Mouse (Mus musculus) liver, embryonic 14.5 days (tissue): Measurements from ENCODE around the gene Ephx1.
"Not testable (repeated sequence)": the region's sequence is repeated elsewhere in the genome, so short reads cannot be mapped to it uniquely, and the experiment has no call there.

Source experiments
- CTCF ChIP-seq: IDR thresholded peaks from 2 replicates; pipeline ENCODE4 v1.5.1; 2016; ENCODE audit warnings: antibody characterized with exemption, low read depth, control low read depth
- EP300 ChIP-seq: IDR thresholded peaks from 2 replicates; pipeline ENCODE4 v1.6.1; 2016; ENCODE audit warnings: antibody characterized with exemption, low read depth

DNA sequence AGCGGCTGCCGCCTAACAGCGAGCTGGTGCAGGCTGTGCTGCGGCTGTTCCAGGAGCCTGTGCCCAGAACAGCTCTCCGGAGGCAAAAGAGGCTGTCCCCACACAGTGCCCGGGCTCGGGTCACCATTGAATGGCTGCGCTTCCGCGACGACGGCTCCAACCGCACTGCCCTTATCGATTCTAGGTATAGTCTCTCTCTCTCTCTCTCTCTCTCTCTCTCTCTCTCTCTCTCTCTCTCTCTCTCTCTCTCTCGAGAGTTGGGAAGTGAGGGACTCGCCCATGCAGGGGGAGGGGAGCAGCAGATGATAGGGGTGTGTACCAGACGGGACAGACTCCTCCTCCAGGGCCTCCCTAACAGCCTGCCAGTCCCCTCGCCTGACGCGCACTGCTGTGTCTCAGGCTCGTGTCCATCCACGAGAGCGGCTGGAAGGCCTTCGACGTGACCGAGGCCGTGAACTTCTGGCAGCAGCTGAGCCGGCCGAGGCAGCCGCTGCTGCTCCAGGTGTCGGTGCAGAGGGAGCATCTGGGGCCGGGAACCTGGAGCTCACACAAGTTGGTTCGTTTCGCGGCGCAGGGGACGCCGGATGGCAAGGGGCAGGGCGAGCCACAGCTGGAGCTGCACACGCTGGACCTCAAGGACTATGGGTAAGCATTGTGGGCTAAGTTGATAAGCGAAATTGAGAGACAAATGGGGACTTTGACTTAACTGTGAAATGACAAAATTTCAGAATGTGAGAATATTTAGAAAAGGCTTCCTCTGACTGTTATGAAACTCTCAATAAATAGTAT, 83.9 kb downstream of the Ephx1 start:
- not testable (repeated sequence) for TF ChIP-seq CTCF
- TF ChIP-seq EP300 = peak; percentile 32; the same call in 1 of the 2 replicates
